19 mouse cellular contexts compared by ENCODE assay signal in genomic region chr19:43109796-43110195, GRCm38 (mm10).
DNase-seq lines count a peak whose midpoint lies in the region; ATAC-seq and TF ChIP-seq lines count a peak whose summit lies in the region.
"Had no signal": no experiment of that assay in that cellular context is flagged by ENCODE, and none has a peak within 500 bp of the region (broad histone marks: within the 10 kb centered on the region; RNA-seq: fewer than 3 reads in every experiment).

No protein-coding gene starts in this region.

- no peaks in the 10 kb centered on the region for H3K36me3 ChIP-seq in lung, embryonic 15.5 days
- H3K36me3 ChIP-seq in intestine, embryonic 15.5 days: peaks cover 5% of the 10 kb centered on the region; the same call in 1 of the 2 replicates
- H3K36me3 ChIP-seq: forebrain, embryonic 12.5 days; heart, embryonic 13.5 days had no signal

- 48% methylated on average over 4 of the region's 4 CpGs for WGBS in lung, embryonic 15.5 days
- 68% methylated on average over 4 of the region's 4 CpGs for WGBS in lung, adult 2 months
- 62% methylated on average over 4 of the region's 4 CpGs for WGBS in intestine, embryonic 15.5 days

- no peak for TF ChIP-seq POLR2A in lung, adult 2 months (IDR thresholded peaks at IDR 0.05; ENCODE audit: borderline replicate concordance, extremely low read depth, low read depth, low read length)

- no peak overlapping the region for H3K9ac ChIP-seq in lung, embryonic 15.5 days
- no peak overlapping the region for H3K9ac ChIP-seq in intestine, embryonic 15.5 days
- H3K9ac ChIP-seq: embryonic facial prominence, embryonic 13.5 days; forebrain, embryonic 12.5 days; heart, embryonic 13.5 days had no signal

- no peak overlapping the region for H3K4me3 ChIP-seq in lung, embryonic 15.5 days
- no peak overlapping the region for H3K4me3 ChIP-seq in lung, adult 2 months (replicated peaks; ENCODE audit: extremely low read depth, low read depth, low read length)
- no peak overlapping the region for H3K4me3 ChIP-seq in intestine, embryonic 15.5 days (replicated peaks)
- H3K4me3 ChIP-seq: embryonic facial prominence, embryonic 13.5 days; forebrain, embryonic 12.5 days; heart, embryonic 13.5 days had no signal

- H3K27ac ChIP-seq in lung, embryonic 15.5 days: 0 out of 2 replicates have a peak overlapping the region, but pooled peaks have one; percentile 3
- no peak overlapping the region for H3K27ac ChIP-seq in intestine, embryonic 15.5 days
- H3K27ac ChIP-seq: embryonic facial prominence, embryonic 13.5 days; forebrain, embryonic 12.5 days; heart, embryonic 13.5 days had no signal

- H3K4me2 ChIP-seq in lung, embryonic 15.5 days: no peak overlapping the region
- no peak overlapping the region for H3K4me2 ChIP-seq in intestine, embryonic 15.5 days (replicated peaks)
- H3K4me2 ChIP-seq: embryonic facial prominence, embryonic 13.5 days; forebrain, embryonic 12.5 days; heart, embryonic 13.5 days had no signal

- DNase-seq in kidney, postnatal 10 days: peak; percentile 12
- DNase-seq in kidney, adult 8-10 months: no peak
- DNase-seq in lung, adult 2 months: no peak
- DNase-seq in lung, postnatal 36 days: peak; percentile 9
- no peak for DNase-seq in retina, postnatal 1 day
- DNase-seq: adrenal gland, postnatal 14 days; cerebellum, adult 11-12 months; cerebellum, adult 9-10 months; cerebellum, postnatal 25 days; gastrocnemius, postnatal 14 days; heart, postnatal 36 days had no signal

- H3K9me3 ChIP-seq in lung, embryonic 15.5 days: no peaks in the 10 kb centered on the region
- no peaks in the 10 kb centered on the region for H3K9me3 ChIP-seq in intestine, embryonic 15.5 days

- no peak for TF ChIP-seq CTCF in lung, adult 2 months (IDR thresholded peaks at IDR 0.05; ENCODE audit: insufficient read depth, low read length)

- H3K4me1 ChIP-seq in lung, embryonic 15.5 days: no peaks in the 10 kb centered on the region
- H3K4me1 ChIP-seq in lung, adult 2 months (ENCODE audit: control insufficient read depth, insufficient read depth, low read length): no peaks in the 10 kb centered on the region
- no peaks in the 10 kb centered on the region for H3K4me1 ChIP-seq in intestine, embryonic 15.5 days (replicated peaks)
- H3K4me1 ChIP-seq: embryonic facial prominence, embryonic 13.5 days; forebrain, embryonic 12.5 days; heart, embryonic 13.5 days had no signal

- H3K27me3 ChIP-seq in lung, embryonic 15.5 days: no peaks in the 10 kb centered on the region
- H3K27me3 ChIP-seq in intestine, embryonic 15.5 days (replicated peaks): no peaks in the 10 kb centered on the region
- H3K27me3 ChIP-seq: embryonic facial prominence, embryonic 13.5 days; forebrain, embryonic 12.5 days; heart, embryonic 13.5 days had no signal

- ATAC-seq in lung, embryonic 15.5 days (ENCODE audit: borderline replicate concordance, extremely low read depth, low FRiP score, low TSS enrichment): no peak
- no peak for ATAC-seq in intestine, embryonic 15.5 days
- ATAC-seq: activated CD4-positive, CD25-positive, alpha-beta regulatory T cell, adult 4 months; forebrain, embryonic 16.5 days; Patski had no signal

Comparison
In these comparisons a context has a peak if more than half of its experiments do, and no peak if none do; other contexts are left out.
1. DNase-seq: peak in kidney, postnatal 10 days (single experiment) and lung, postnatal 36 days (single experiment); none in kidney, adult 8-10 months (0 of 2), lung, adult 2 months (single experiment) and retina, postnatal 1 day (single experiment).